Mouse (Mus musculus): ENCODE measurements at regions not wholly inside any gene's neighbourhood (a gene's known extent, or its start where the extent isn't known, plus 50 kb on each side); places are given as distances from the start of the nearest gene placed in this dataset.

DNA sequence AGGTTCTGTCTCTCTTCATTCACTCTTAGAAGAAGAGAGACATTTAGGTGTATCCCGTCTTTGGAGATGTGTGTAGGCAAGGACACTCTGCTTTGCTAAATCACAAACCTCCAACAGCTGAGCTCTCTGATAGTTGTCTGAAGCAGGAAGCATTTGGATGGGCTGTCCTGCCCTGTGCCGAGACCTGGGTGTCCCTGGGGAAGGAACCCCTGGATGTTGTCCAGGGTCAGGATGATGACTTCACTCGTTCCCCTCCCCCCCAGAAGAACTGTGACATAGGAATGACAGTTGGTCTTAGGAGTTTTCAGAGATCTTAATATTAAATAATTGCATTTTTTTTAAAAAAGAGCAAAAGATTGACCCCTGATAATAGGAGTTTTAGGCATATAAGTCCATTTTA lies 197.9 kb upstream of the Arid1b start:
- H3K4me2 ChIP-seq = no peak overlapping the region
- no peak for ATAC-seq (ENCODE audit: insufficient number of reproducible peaks, low FRiP score, low TSS enrichment, low read depth)
- no peak overlapping the region for H3K27ac ChIP-seq
- WGBS = 71% methylated on average over 3 of the region's 3 CpGs
- H3K4me1 ChIP-seq = no peaks in the 10 kb centered on the region
- no peaks in the 10 kb centered on the region for H3K36me3 ChIP-seq
- H3K9ac ChIP-seq = no peak overlapping the region
- no peaks in the 10 kb centered on the region for H3K9me3 ChIP-seq
- no peaks in the 10 kb centered on the region for H3K27me3 ChIP-seq
- H3K4me3 ChIP-seq = no peak overlapping the region

DNA sequence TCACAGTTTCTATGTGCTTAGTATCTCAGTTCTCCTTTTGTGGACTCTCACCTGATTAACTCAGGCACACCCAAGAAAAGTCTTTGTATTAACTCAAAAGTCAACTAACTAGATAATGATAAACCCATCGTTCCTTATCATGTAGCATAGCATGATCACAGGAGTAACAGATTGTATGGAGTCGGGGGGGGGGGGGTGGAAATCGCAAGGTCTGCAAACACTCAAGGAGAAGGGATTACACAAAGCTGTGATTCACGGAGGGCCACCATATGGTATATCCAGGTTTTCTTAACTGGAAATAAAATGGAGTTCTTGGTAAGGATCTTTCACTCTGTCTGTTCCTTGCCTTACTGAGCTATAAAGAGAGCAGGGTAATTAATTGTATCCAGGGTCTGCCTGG lies 190.1 kb upstream of the Arid1b start:
- Histone ChIP-seq H3K36me3 (no peaks in the 10 kb centered on the region), H3K9ac (no peak overlapping the region), H3K4me3 (no peak overlapping the region), H3K9me3 (no peaks in the 10 kb centered on the region), H3K27ac (no peak overlapping the region), H3K4me1 (peaks cover 6% of the 10 kb centered on the region), H3K4me2 (no peak overlapping the region), H3K27me3 (peaks cover 6% of the 10 kb centered on the region; the same call in 1 of the 2 replicates)
- WGBS = 63% methylated on average over 4 of the region's 4 CpGs
- ATAC-seq (ENCODE audit: insufficient number of reproducible peaks, low FRiP score, low TSS enrichment, low read depth) = no peak

DNA sequence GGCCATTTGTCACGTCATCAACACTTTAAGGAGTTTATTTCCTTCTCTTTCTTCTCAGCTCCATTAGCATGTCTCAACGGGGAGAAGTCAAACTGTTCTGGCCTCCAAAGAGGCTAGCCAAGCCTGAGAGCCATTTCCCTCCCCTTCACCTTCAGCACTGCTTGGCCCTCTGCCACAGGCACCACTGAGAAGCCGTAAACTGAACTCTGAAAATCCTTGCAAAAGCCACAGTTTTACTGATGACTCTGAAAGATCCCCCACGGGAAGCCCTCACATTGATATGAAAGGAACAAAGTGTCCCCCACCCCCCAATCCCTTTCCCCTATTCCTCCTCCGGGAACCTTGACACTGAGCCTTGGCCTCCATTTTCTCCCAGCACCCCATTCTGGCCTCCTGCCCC lies 188.1 kb upstream of the Arid1b start:
- H3K4me2 ChIP-seq = no peak overlapping the region
- WGBS = 33% methylated on average over 5 of the region's 5 CpGs
- H3K9ac ChIP-seq = no peak overlapping the region
- no peak overlapping the region for H3K27ac ChIP-seq
- ATAC-seq (ENCODE audit: insufficient number of reproducible peaks, low FRiP score, low TSS enrichment, low read depth) = no peak
- no peaks in the 10 kb centered on the region for H3K9me3 ChIP-seq
- no peaks in the 10 kb centered on the region for H3K36me3 ChIP-seq
- H3K4me1 ChIP-seq = peaks cover 6% of the 10 kb centered on the region
- peaks cover 6% of the 10 kb centered on the region; the same call in 1 of the 2 replicates for H3K27me3 ChIP-seq
- H3K4me3 ChIP-seq = no peak overlapping the region

DNA sequence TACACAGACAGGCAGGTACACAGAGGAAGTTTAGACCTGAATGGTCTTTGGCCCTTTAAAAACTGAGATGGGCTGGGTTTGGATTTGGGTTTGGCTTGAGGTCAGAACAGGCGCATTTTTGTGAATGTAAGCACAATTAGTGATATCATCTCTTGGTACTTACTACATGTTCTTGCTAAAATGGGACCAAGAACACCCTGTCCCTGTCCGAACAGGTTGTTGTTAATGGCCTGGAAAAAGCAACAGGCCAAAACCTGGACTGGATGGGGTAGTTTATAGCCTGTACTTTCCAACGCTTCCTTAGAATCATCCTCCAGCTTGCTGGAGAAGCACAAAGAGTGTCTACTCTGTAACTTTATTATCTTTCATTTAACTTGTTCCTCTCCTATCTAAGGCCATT lies 185.2 kb upstream of the Arid1b start:
- peaks cover 6% of the 10 kb centered on the region; the same call in 1 of the 2 replicates for H3K27me3 ChIP-seq
- WGBS = 74% methylated on average over 3 of the region's 3 CpGs
- H3K27ac ChIP-seq = no peak overlapping the region
- no peak overlapping the region for H3K9ac ChIP-seq
- H3K9me3 ChIP-seq = no peaks in the 10 kb centered on the region
- H3K4me2 ChIP-seq = no peak overlapping the region
- no peaks in the 10 kb centered on the region for H3K36me3 ChIP-seq
- no peak for ATAC-seq (ENCODE audit: insufficient number of reproducible peaks, low FRiP score, low TSS enrichment, low read depth)
- no peak overlapping the region for H3K4me3 ChIP-seq
- peaks cover 6% of the 10 kb centered on the region for H3K4me1 ChIP-seq

DNA sequence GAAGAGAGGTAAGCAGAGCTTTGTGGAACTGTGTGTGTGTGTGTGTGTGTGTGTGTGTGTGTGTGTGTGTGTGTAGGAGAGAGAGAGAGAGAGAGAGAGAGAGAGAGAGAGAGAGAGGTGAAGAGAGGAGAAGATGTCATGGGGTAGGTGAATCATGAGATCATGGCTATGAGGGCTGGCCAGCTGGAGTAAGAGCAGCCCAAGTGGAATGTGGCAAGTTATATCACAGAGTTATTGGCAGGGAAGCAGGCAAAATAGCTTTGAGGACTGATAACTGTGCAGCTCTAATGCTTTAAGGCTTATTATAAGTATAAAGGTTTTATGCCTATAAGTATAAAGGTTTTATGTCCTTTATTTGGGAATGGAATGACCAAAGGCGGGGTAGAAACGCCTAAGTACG lies 180.9 kb upstream of the Arid1b start:
- 49% methylated on average over 3 of the region's 3 CpGs for WGBS

DNA sequence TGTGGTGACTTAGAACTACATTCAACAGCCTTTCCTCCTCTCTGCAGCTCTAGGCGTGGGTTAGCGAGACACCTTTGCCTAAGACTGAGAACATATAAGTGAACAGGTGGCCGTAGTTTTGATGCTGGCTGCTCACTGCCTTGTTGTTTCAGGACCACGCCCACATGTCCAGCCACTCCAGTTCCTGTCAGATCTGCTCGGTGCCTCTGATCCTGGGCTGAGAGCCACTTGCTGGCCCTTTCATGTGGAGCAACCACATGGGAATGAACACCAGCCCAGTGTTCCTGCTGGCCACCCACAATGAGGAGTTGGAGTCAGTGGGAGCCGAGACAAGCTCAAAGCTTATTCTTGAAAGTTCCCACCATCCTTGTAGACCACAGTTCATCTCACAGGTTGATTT lies 180.5 kb upstream of the Arid1b start:
- H3K9me3 ChIP-seq = no peaks in the 10 kb centered on the region
- no peaks in the 10 kb centered on the region for H3K36me3 ChIP-seq
- H3K27ac ChIP-seq = no peak overlapping the region
- 53% methylated on average over 6 of the region's 6 CpGs for WGBS
- no peak overlapping the region for H3K9ac ChIP-seq
- no peaks in the 10 kb centered on the region for H3K4me1 ChIP-seq
- no peaks in the 10 kb centered on the region for H3K27me3 ChIP-seq
- no peak overlapping the region for H3K4me3 ChIP-seq
- H3K4me2 ChIP-seq = no peak overlapping the region
- no peak for ATAC-seq (ENCODE audit: insufficient number of reproducible peaks, low FRiP score, low TSS enrichment, low read depth)

More for the DNA sequence above, 180.9 kb upstream of the Arid1b start:
- H3K36me3 ChIP-seq = no peaks in the 10 kb centered on the region
- no peaks in the 10 kb centered on the region for H3K9me3 ChIP-seq
- H3K4me3 ChIP-seq = no peak overlapping the region
- no peak overlapping the region for H3K4me2 ChIP-seq
- no peak overlapping the region for H3K9ac ChIP-seq
- H3K4me1 ChIP-seq = no peaks in the 10 kb centered on the region
- ATAC-seq (ENCODE audit: insufficient number of reproducible peaks, low FRiP score, low TSS enrichment, low read depth) = no peak
- H3K27me3 ChIP-seq = no peaks in the 10 kb centered on the region
- H3K27ac ChIP-seq = no peak overlapping the region

DNA sequence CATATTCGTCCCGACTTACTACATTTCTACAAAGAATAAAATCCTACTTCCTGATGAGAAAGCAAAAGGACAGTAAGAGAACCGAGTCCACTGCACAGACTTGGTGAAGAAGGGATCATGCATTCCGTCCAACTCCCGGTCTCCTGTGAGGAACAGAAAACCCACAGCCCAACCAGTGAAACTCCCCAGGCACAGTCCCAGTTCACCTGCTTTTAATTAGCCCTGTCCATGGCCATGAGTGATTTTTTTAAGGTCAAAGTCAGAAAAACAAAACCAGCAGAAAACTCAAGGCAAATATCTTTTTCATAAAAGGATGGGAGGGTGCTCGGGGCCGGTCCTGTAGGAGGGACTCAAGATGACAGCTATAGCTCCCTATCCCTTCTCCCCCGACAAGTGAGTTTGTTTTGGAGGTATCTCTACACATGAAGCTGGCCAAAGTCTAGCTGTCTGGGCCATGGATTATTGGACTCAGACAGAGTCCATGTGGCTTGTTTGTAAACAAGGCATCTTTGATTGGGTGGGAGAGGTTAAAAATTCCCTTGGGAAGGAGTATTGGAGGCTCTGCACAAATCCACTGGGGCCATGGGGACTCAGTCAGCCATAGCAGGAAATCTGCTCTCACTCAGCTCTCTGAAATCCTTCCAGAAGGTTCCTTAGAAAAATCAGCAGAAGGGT lies 168.8 kb upstream of the Arid1b start:
- no peak for ATAC-seq (ENCODE audit: insufficient number of reproducible peaks, low FRiP score, low TSS enrichment, low read depth)
- no peaks in the 10 kb centered on the region for H3K4me1 ChIP-seq
- 54% methylated on average over 8 of the region's 8 CpGs for WGBS

DNA sequence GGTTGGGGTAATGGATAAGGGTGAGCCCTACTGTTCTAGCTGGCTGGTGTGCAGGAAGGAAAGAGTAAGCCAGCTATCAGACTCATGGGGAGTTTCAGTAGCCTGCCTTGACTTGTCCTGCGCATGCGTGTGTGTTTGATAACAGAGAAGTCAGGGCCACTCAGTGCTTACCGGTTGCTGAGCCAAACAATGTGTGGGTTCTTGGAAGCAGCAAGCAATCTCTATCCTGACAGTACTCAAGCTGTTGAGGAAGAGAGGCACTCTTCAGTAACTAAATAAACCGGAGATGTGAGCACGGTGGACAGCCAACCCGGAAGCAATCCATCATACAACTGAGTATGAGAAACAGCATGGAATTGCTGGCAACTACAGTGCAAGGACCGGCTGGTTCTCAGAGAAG lies 160.1 kb upstream of the Arid1b start:
- Histone ChIP-seq H3K27ac (no peak overlapping the region), H3K27me3 (no peaks in the 10 kb centered on the region), H3K9me3 (no peaks in the 10 kb centered on the region), H3K4me3 (no peak overlapping the region), H3K9ac (no peak overlapping the region), H3K4me1 (no peaks in the 10 kb centered on the region), H3K36me3 (no peaks in the 10 kb centered on the region), H3K4me2 (no peak overlapping the region)
- 73% methylated on average over 7 of the region's 7 CpGs for WGBS
- no peak for ATAC-seq (ENCODE audit: insufficient number of reproducible peaks, low FRiP score, low TSS enrichment, low read depth)

More for the DNA sequence above, 168.8 kb upstream of the Arid1b start:
- no peaks in the 10 kb centered on the region for H3K9me3 ChIP-seq
- no peak overlapping the region for H3K27ac ChIP-seq
- no peaks in the 10 kb centered on the region for H3K36me3 ChIP-seq
- H3K27me3 ChIP-seq = no peaks in the 10 kb centered on the region
- H3K9ac ChIP-seq = no peak overlapping the region
- H3K4me3 ChIP-seq = no peak overlapping the region
- no peak overlapping the region for H3K4me2 ChIP-seq

DNA sequence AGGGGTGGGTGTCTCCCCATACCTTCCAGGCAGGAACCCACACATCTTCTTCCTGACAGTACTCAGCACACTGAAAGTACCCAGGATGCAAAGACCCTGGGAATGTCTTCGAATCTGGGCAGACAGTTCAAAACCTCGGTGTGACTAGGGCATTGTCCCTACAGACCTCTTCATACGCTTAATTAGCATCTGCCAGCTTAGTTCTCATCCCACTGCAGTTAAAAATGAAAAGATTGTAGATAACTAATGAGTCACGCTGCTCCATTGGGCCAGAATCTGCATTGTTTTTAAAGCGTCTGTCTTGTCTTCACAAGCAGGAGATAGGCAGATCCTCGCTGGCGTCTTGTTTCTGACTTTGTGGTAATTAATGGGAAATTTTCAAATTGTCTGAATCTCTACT lies 159.6 kb upstream of the Arid1b start:
- 76% methylated on average over 7 of the region's 7 CpGs for WGBS
- H3K4me2 ChIP-seq = no peak overlapping the region

DNA sequence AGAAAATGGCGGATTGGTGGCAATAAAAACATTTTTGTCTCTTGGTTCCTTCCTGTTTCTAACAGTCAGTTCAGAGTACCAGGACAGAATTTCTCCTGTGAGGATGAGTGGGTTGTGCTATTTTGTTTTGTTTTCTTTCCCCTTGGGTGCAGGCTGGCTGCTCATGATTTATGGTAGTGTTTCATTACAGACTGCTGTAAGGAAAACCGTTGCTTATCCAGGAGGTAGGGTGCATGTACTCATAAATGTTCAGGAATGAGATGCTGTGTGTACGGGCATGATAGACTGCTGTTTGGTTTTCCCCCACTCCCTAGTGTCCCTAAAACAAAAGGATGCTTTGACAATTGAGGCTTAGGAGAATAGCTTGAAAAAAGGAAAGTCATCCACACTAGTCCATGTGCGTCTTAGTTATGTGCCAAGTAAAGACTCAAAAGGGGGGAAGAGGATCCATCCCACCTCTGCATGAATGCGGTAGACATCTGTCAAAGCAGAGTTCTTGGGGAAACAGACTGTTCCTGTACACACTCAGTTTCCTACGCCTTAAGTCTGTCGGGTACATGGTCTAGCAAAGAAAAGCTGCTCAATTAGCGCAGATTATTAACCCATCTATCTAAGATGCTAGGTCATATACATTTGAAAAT lies 158.9 kb upstream of the Arid1b start:
- WGBS = 72% methylated on average over 8 of the region's 8 CpGs
- no peak overlapping the region for H3K27ac ChIP-seq
- H3K4me2 ChIP-seq = no peak overlapping the region
- ATAC-seq (ENCODE audit: insufficient number of reproducible peaks, low FRiP score, low TSS enrichment, low read depth) = no peak
- no peak overlapping the region for H3K9ac ChIP-seq
- no peak overlapping the region for H3K4me3 ChIP-seq
- H3K9me3 ChIP-seq = no peaks in the 10 kb centered on the region
- no peaks in the 10 kb centered on the region for H3K4me1 ChIP-seq
- no peaks in the 10 kb centered on the region for H3K27me3 ChIP-seq
- no peaks in the 10 kb centered on the region for H3K36me3 ChIP-seq

More for the DNA sequence above, 159.6 kb upstream of the Arid1b start:
- H3K4me1 ChIP-seq = no peaks in the 10 kb centered on the region
- ATAC-seq (ENCODE audit: insufficient number of reproducible peaks, low FRiP score, low TSS enrichment, low read depth) = no peak
- no peaks in the 10 kb centered on the region for H3K27me3 ChIP-seq
- no peaks in the 10 kb centered on the region for H3K9me3 ChIP-seq
- no peaks in the 10 kb centered on the region for H3K36me3 ChIP-seq
- no peak overlapping the region for H3K4me3 ChIP-seq
- H3K27ac ChIP-seq = no peak overlapping the region
- H3K9ac ChIP-seq = no peak overlapping the region

DNA sequence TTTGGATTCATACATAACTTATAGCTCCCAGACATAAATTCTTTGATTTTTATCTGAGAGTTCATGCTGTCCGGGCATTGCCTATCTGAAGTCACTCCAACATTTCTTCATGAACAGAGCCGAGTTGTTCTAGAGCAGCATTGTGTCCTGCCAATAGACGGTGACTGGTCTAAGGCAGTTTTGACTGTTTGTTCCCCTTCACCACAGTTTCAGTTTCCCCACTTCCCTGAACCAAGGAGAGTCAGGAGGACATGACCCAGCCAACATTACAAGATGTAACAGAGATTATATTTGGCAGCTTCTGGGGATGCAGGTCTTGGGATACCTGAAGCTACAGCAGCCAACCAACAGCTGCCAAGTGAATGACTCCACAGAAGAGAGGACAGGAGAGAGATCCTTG lies 154.0 kb upstream of the Arid1b start:
- Histone ChIP-seq H3K27me3 (no peaks in the 10 kb centered on the region), H3K4me3 (no peak overlapping the region), H3K9me3 (no peaks in the 10 kb centered on the region), H3K9ac (no peak overlapping the region), H3K4me2 (no peak overlapping the region), H3K36me3 (no peaks in the 10 kb centered on the region), H3K4me1 (no peaks in the 10 kb centered on the region), H3K27ac (no peak overlapping the region)
- 85% methylated on average over 3 of the region's 3 CpGs for WGBS
- ATAC-seq (ENCODE audit: insufficient number of reproducible peaks, low FRiP score, low TSS enrichment, low read depth) = no peak

DNA sequence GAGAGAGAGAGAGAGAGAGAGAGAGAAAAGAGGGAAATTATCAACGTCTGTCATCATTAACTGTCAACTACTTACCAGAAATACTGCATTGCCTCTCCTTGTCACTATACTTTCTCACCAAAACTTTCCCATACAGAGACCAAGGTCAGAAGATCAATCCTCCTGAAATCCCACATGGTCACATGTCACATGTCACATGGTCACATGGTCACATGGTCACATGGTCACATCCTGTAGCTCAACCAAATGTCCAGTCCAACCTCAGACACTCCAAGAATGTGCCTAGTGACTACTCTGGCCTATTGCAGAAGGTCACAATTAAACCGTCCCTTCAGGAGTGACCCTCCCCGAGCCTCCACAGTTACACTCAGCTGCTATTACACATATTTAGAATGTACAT lies 135.8 kb upstream of the Arid1b start:
- 83% methylated on average over 3 of the region's 3 CpGs for WGBS
- ATAC-seq (ENCODE audit: insufficient number of reproducible peaks, low FRiP score, low TSS enrichment, low read depth) = no peak
- Histone ChIP-seq H3K4me1 (0 out of 2 replicates have a peak, but pooled peaks cover 5% of the 10 kb centered on the region), H3K36me3 (no peaks in the 10 kb centered on the region), H3K27me3 (no peaks in the 10 kb centered on the region), H3K27ac (no peak overlapping the region), H3K9ac (no peak overlapping the region), H3K4me3 (no peak overlapping the region), H3K9me3 (no peaks in the 10 kb centered on the region), H3K4me2 (no peak overlapping the region)
